Mouse (Mus musculus): ENCODE measurements around the gene Gp1bb. TPM values are rescaled to one million over a fixed set of nuclear protein-coding genes. Genes with fewer than 3 reads are reported as not detected.

Gene Gp1bb
- polyA plus RNA-seq (2015; fragmentation: Nextera tagmentation; extraction: Ambion mirVana) = 7.9 and 8.8 TPM in 2 replicates

- no peak for ATAC-seq
- Histone ChIP-seq H3K4me3 (ENCODE audit: low read depth, low read length) (peak within 1 kb of the TSS; percentile 41; the same call in 1 of the 2 replicates), H3K27ac (ENCODE audit: low read length) (no peak within 1 kb of the TSS), H3K9ac (replicated peaks; ENCODE audit: low read depth) (no peak within 1 kb of the TSS), H3K9me3 (ENCODE audit: low read length) (no peaks in the 10 kb centered on the region), H3K36me3 (ENCODE audit: insufficient read depth, low read length) (no peaks in the 10 kb centered on the region), H3K27me3 (replicated peaks; ENCODE audit: insufficient read depth, low read length) (peaks cover 51% of the 10 kb centered on the region), H3K4me2 (replicated peaks; ENCODE audit: low read depth, low read length) (peak within 1 kb of the TSS; percentile 75), H3K4me1 (ENCODE audit: insufficient read depth, low read depth, low read length) (peaks cover 16% of the 10 kb centered on the region)
- no peak for DNase-seq (ENCODE audit: low spot score)
- WGBS = 25% methylated on average over 16 of the region's 17 CpGs
- TF ChIP-seq EP300 (IDR thresholded peaks at IDR 0.05) (no peak), CTCF (IDR thresholded peaks at IDR 0.05) (no peak; the same call in 1 of the 2 replicates)
These were observed at the start of gene Gp1bb for GRCm38 (mm10) chr16:18622019-18622418. Gene Gp1bb, minus strand, starts transcription at chr16:18622403.

- Histone ChIP-seq H3K36me3 (ENCODE audit: insufficient read depth, low read length) (no peaks in the 10 kb centered on the region), H3K9me3 (ENCODE audit: low read length) (no peaks in the 10 kb centered on the region), H3K27ac (ENCODE audit: low read length) (no peak overlapping the region), H3K9ac (replicated peaks; ENCODE audit: low read depth) (no peak overlapping the region), H3K27me3 (replicated peaks; ENCODE audit: insufficient read depth, low read length) (no peaks in the 10 kb centered on the region), H3K4me3 (ENCODE audit: low read depth, low read length) (no peak overlapping the region), H3K4me1 (ENCODE audit: insufficient read depth, low read depth, low read length) (no peaks in the 10 kb centered on the region), H3K4me2 (replicated peaks; ENCODE audit: low read depth, low read length) (no peak overlapping the region)
- ATAC-seq = no peak
- no peak for DNase-seq (ENCODE audit: low spot score)
- 56% methylated on average over 6 of the region's 6 CpGs for WGBS
- TF ChIP-seq EP300 (IDR thresholded peaks at IDR 0.05) (no peak), CTCF (IDR thresholded peaks at IDR 0.05) (no peak)
These were observed 47.7 kb upstream of the Gp1bb start for GRCm38 (mm10) chr16:18669914-18670313.

GRCm38 (mm10) chr16:18658597-18658996, 36.4 kb upstream of the Gp1bb start:
- TF ChIP-seq EP300 (IDR thresholded peaks at IDR 0.05) (no peak), CTCF (IDR thresholded peaks at IDR 0.05) (no peak)
- no peak for DNase-seq (ENCODE audit: low spot score)
- Histone ChIP-seq H3K9me3 (ENCODE audit: low read length) (no peaks in the 10 kb centered on the region), H3K4me2 (replicated peaks; ENCODE audit: low read depth, low read length) (no peak overlapping the region), H3K9ac (replicated peaks; ENCODE audit: low read depth) (no peak overlapping the region), H3K27ac (ENCODE audit: low read length) (no peak overlapping the region), H3K27me3 (replicated peaks; ENCODE audit: insufficient read depth, low read length) (no peaks in the 10 kb centered on the region), H3K4me3 (ENCODE audit: low read depth, low read length) (no peak overlapping the region), H3K36me3 (ENCODE audit: insufficient read depth, low read length) (no peaks in the 10 kb centered on the region), H3K4me1 (ENCODE audit: insufficient read depth, low read depth, low read length) (no peaks in the 10 kb centered on the region)
- 71% methylated on average over 4 of the region's 4 CpGs for WGBS
- ATAC-seq = no peak

- no peak for DNase-seq (ENCODE audit: low spot score)
- Histone ChIP-seq H3K27me3 (replicated peaks; ENCODE audit: insufficient read depth, low read length) (no peaks in the 10 kb centered on the region), H3K4me3 (ENCODE audit: low read depth, low read length) (no peak overlapping the region), H3K9ac (replicated peaks; ENCODE audit: low read depth) (no peak overlapping the region), H3K36me3 (ENCODE audit: insufficient read depth, low read length) (no peaks in the 10 kb centered on the region), H3K4me1 (ENCODE audit: insufficient read depth, low read depth, low read length) (no peaks in the 10 kb centered on the region), H3K9me3 (ENCODE audit: low read length) (no peaks in the 10 kb centered on the region), H3K4me2 (replicated peaks; ENCODE audit: low read depth, low read length) (no peak overlapping the region), H3K27ac (ENCODE audit: low read length) (no peak overlapping the region)
- no peak for TF ChIP-seq EP300 (IDR thresholded peaks at IDR 0.05)
- no peak for TF ChIP-seq CTCF (IDR thresholded peaks at IDR 0.05)
- ATAC-seq = no peak
- 63% methylated on average over 5 of the region's 5 CpGs for WGBS
These were observed 33.3 kb upstream of the Gp1bb start for GRCm38 (mm10) chr16:18655372-18656098.

GRCm38 (mm10) chr16:18653290-18654160, 31.3 kb upstream of the Gp1bb start:
- ATAC-seq = no peak
- H3K4me2 ChIP-seq (replicated peaks; ENCODE audit: low read depth, low read length) = no peak overlapping the region
- no peak overlapping the region for H3K9ac ChIP-seq (replicated peaks; ENCODE audit: low read depth)
- no peak overlapping the region for H3K4me3 ChIP-seq (ENCODE audit: low read depth, low read length)
- no peak overlapping the region for H3K27ac ChIP-seq (ENCODE audit: low read length)
- H3K4me1 ChIP-seq (ENCODE audit: insufficient read depth, low read depth, low read length) = no peaks in the 10 kb centered on the region
- no peak for TF ChIP-seq CTCF (IDR thresholded peaks at IDR 0.05)
- TF ChIP-seq EP300 (IDR thresholded peaks at IDR 0.05) = no peak
- no peaks in the 10 kb centered on the region for H3K9me3 ChIP-seq (ENCODE audit: low read length)
- DNase-seq (ENCODE audit: low spot score) = no peak
- H3K36me3 ChIP-seq (ENCODE audit: insufficient read depth, low read length) = no peaks in the 10 kb centered on the region
- H3K27me3 ChIP-seq (replicated peaks; ENCODE audit: insufficient read depth, low read length) = no peaks in the 10 kb centered on the region
- 80% methylated on average over 6 of the region's 6 CpGs for WGBS

GRCm38 (mm10) chr16:18649126-18649525, 26.9 kb upstream of the Gp1bb start:
- no peaks in the 10 kb centered on the region for H3K9me3 ChIP-seq (ENCODE audit: low read length)
- no peak for DNase-seq (ENCODE audit: low spot score)
- no peak overlapping the region for H3K4me3 ChIP-seq (ENCODE audit: low read depth, low read length)
- H3K4me2 ChIP-seq (replicated peaks; ENCODE audit: low read depth, low read length) = no peak overlapping the region
- no peaks in the 10 kb centered on the region for H3K4me1 ChIP-seq (ENCODE audit: insufficient read depth, low read depth, low read length)
- no peak for TF ChIP-seq EP300 (IDR thresholded peaks at IDR 0.05)
- TF ChIP-seq CTCF (IDR thresholded peaks at IDR 0.05) = no peak
- H3K9ac ChIP-seq (replicated peaks; ENCODE audit: low read depth) = no peak overlapping the region
- no peaks in the 10 kb centered on the region for H3K27me3 ChIP-seq (replicated peaks; ENCODE audit: insufficient read depth, low read length)
- ATAC-seq = no peak
- 37% methylated on average over 3 of the region's 3 CpGs for WGBS
- no peak overlapping the region for H3K27ac ChIP-seq (ENCODE audit: low read length)
- no peaks in the 10 kb centered on the region for H3K36me3 ChIP-seq (ENCODE audit: insufficient read depth, low read length)
